Mouse (Mus musculus) frontal cortex, postnatal 10 days (tissue): ENCODE data around the gene C1rl.
A peak's percentile ranks its signal among the peaks of the same experiment; 100 is the strongest.
"Not testable (repeated sequence)": the region's sequence is repeated elsewhere in the genome, so short reads cannot be mapped to it uniquely, and the experiment has no call there.

Source experiments
- DNase-seq, 2 experiments: peaks; one replicate each; pipeline ENCODE4 v3.0.0; 2022; ENCODE audit warnings: low spot score in 2 of 2, mixed read lengths in 1 of 2

C1rl gene

GRCm38 (mm10) chr6:124492842-124493561, at the start of gene C1rl:
Gene C1rl (plus strand): TSS chr6:124493113.
- peak; percentile 39 to 60 for DNase-seq

- no peak for DNase-seq
Measured at GRCm38 (mm10) chr6:124443338-124443737, 49.6 kb upstream of the C1rl start.

GRCm38 (mm10) chr6:124446024-124446423, 46.9 kb upstream of the C1rl start:
- DNase-seq = no peak

- no peak for DNase-seq
Measured at GRCm38 (mm10) chr6:124446459-124446858, 46.5 kb upstream of the C1rl start.

GRCm38 (mm10) chr6:124447356-124447755, 45.6 kb upstream of the C1rl start:
- DNase-seq = no peak

GRCm38 (mm10) chr6:124448186-124448852, 44.6 kb upstream of the C1rl start:
- DNase-seq = no peak

GRCm38 (mm10) chr6:124448959-124449667, 43.8 kb upstream of the C1rl start:
- no peak for DNase-seq

- DNase-seq = no peak
Measured at GRCm38 (mm10) chr6:124449668-124450383, 43.1 kb upstream of the C1rl start.

- DNase-seq = no peak
Measured at GRCm38 (mm10) chr6:124451995-124452394, 40.9 kb upstream of the C1rl start.

- DNase-seq = no peak
Measured at GRCm38 (mm10) chr6:124453756-124454155, 39.2 kb upstream of the C1rl start.

- DNase-seq = no peak
Measured at GRCm38 (mm10) chr6:124456243-124456642, 36.7 kb upstream of the C1rl start.

GRCm38 (mm10) chr6:124457827-124458226, 35.1 kb upstream of the C1rl start:
- DNase-seq = no peak

- DNase-seq = no peak
Measured at GRCm38 (mm10) chr6:124458505-124458904, 34.4 kb upstream of the C1rl start.

GRCm38 (mm10) chr6:124459388-124459787, 33.5 kb upstream of the C1rl start:
- no peak for DNase-seq

GRCm38 (mm10) chr6:124463881-124464291, 29.0 kb upstream of the C1rl start:
- peak; percentile 46 to 50 for DNase-seq

GRCm38 (mm10) chr6:124464305-124465271, 28.3 kb upstream of the C1rl start, which contains the start of gene Clstn3:
Gene Clstn3 (minus strand): TSS chr6:124464794.
- peak; percentile 88 to 91 for DNase-seq

GRCm38 (mm10) chr6:124465299-124465698, 27.6 kb upstream of the C1rl start:
- no peak for DNase-seq

GRCm38 (mm10) chr6:124465729-124466128, 27.2 kb upstream of the C1rl start:
- DNase-seq = no peak

GRCm38 (mm10) chr6:124471121-124471520, 21.8 kb upstream of the C1rl start:
- DNase-seq = no peak

GRCm38 (mm10) chr6:124471783-124472638, 20.9 kb upstream of the C1rl start:
- not testable (repeated sequence) for DNase-seq
